Mouse (Mus musculus) left cerebral cortex, adult 11 months (tissue): ENCODE data around the gene Atp2a3.

Source experiments
- DNase-seq: peaks from one replicate; pipeline ENCODE4 v3.0.0; 2022; ENCODE audit warnings: low spot score

Gene Atp2a3

GRCm38 (mm10) chr11:72961072-72961980 is at the start of gene Atp2a3:
Gene Atp2a3 (plus strand): TSS chr11:72961169.
- DNase-seq: no peak

- no peak for DNase-seq
Observed at GRCm38 (mm10) chr11:72917299-72917996, 43.5 kb upstream of the Atp2a3 start.

- no peak for DNase-seq
Observed at GRCm38 (mm10) chr11:72923116-72923515, 37.9 kb upstream of the Atp2a3 start.

GRCm38 (mm10) chr11:72924458-72924857 is 36.5 kb upstream of the Atp2a3 start:
- no peak for DNase-seq

GRCm38 (mm10) chr11:72925067-72925466 is 35.9 kb upstream of the Atp2a3 start:
- no peak for DNase-seq

- DNase-seq: no peak
Observed at GRCm38 (mm10) chr11:72926226-72926890, 34.6 kb upstream of the Atp2a3 start.

GRCm38 (mm10) chr11:72928516-72928915 is 32.5 kb upstream of the Atp2a3 start:
- no peak for DNase-seq

- DNase-seq: no peak
Observed at GRCm38 (mm10) chr11:72940208-72941143, 20.5 kb upstream of the Atp2a3 start.

GRCm38 (mm10) chr11:72944996-72945793 is 15.8 kb upstream of the Atp2a3 start:
- no peak for DNase-seq

GRCm38 (mm10) chr11:72945875-72946559 is 15.0 kb upstream of the Atp2a3 start:
- no peak for DNase-seq

GRCm38 (mm10) chr11:72946560-72947119 is 14.3 kb upstream of the Atp2a3 start:
- DNase-seq: no peak

GRCm38 (mm10) chr11:72947840-72948239 is 13.1 kb upstream of the Atp2a3 start:
- DNase-seq: no peak

GRCm38 (mm10) chr11:72948254-72948653 is 12.7 kb upstream of the Atp2a3 start:
- no peak for DNase-seq

- DNase-seq: no peak
Observed at GRCm38 (mm10) chr11:72951137-72952000, 9.6 kb upstream of the Atp2a3 start.

- DNase-seq: no peak
Observed at GRCm38 (mm10) chr11:72952226-72952625, 8.7 kb upstream of the Atp2a3 start.

GRCm38 (mm10) chr11:72952697-72953096 is 8.3 kb upstream of the Atp2a3 start:
- DNase-seq: no peak

- no peak for DNase-seq
Observed at GRCm38 (mm10) chr11:72953116-72953439, 7.9 kb upstream of the Atp2a3 start.

GRCm38 (mm10) chr11:72953440-72954151 is 7.4 kb upstream of the Atp2a3 start:
- DNase-seq: no peak
